Mouse (Mus musculus): ENCODE data around the gene Trim29. TPM values are rescaled to one million over a fixed set of nuclear protein-coding genes. Genes with fewer than 3 reads are reported as not detected.

Gene Trim29
- polyA plus RNA-seq, 1 experiment from 2014 or later: 1.5 TPM

GRCm38 (mm10) chr9:43302989-43303388 is 7.7 kb upstream of the Trim29 start:
- H3K9me3 ChIP-seq (ENCODE audit: control insufficient read depth, low read length): no peaks in the 10 kb centered on the region
- no peak overlapping the region for H3K9ac ChIP-seq (ENCODE audit: low read length)
- H3K36me3 ChIP-seq (ENCODE audit: control insufficient read depth, insufficient read depth, low read length): no peaks in the 10 kb centered on the region
- no peak for DNase-seq (ENCODE audit: low spot score)
- H3K27ac ChIP-seq (ENCODE audit: low read depth): no peak overlapping the region
- 62% methylated on average over 4 of the region's 4 CpGs for WGBS
- H3K4me2 ChIP-seq (ENCODE audit: low read length): no peak overlapping the region
- H3K4me1 ChIP-seq (replicated peaks; ENCODE audit: control insufficient read depth, insufficient read depth, low read length): peaks cover 8% of the 10 kb centered on the region; the same call in 1 of the 2 replicates
- ATAC-seq (replicated peaks; ENCODE audit: low FRiP score, low TSS enrichment, low read depth): no peak
- H3K4me3 ChIP-seq (ENCODE audit: low read depth, low read length): no peak overlapping the region
- H3K27me3 ChIP-seq (replicated peaks; ENCODE audit: control insufficient read depth, insufficient read depth, low read length): no peaks in the 10 kb centered on the region

GRCm38 (mm10) chr9:43305882-43306281 is 4.8 kb upstream of the Trim29 start:
- H3K27me3 ChIP-seq (replicated peaks; ENCODE audit: control insufficient read depth, insufficient read depth, low read length): no peaks in the 10 kb centered on the region
- no peak overlapping the region for H3K27ac ChIP-seq (ENCODE audit: low read depth)
- ATAC-seq (replicated peaks; ENCODE audit: low FRiP score, low TSS enrichment, low read depth) (peak; percentile 49; the same call in 1 of the 2 replicates), DNase-seq (ENCODE audit: low spot score) (no peak)
- no peaks in the 10 kb centered on the region for H3K36me3 ChIP-seq (ENCODE audit: control insufficient read depth, insufficient read depth, low read length)
- no peak overlapping the region for H3K9ac ChIP-seq (ENCODE audit: low read length)
- H3K4me1 ChIP-seq (replicated peaks; ENCODE audit: control insufficient read depth, insufficient read depth, low read length): peaks cover 4% of the 10 kb centered on the region; the same call in 1 of the 2 replicates
- H3K4me2 ChIP-seq (ENCODE audit: low read length): no peak overlapping the region
- no peak overlapping the region for H3K4me3 ChIP-seq (ENCODE audit: low read depth, low read length)
- 32% methylated on average over 6 of the region's 6 CpGs for WGBS
- no peaks in the 10 kb centered on the region for H3K9me3 ChIP-seq (ENCODE audit: control insufficient read depth, low read length)

GRCm38 (mm10) chr9:43309087-43309872 is 1.4 kb upstream of the Trim29 start:
- no peak overlapping the region for H3K4me2 ChIP-seq (ENCODE audit: low read length)
- no peak overlapping the region for H3K9ac ChIP-seq (ENCODE audit: low read length)
- H3K36me3 ChIP-seq (ENCODE audit: control insufficient read depth, insufficient read depth, low read length): no peaks in the 10 kb centered on the region
- H3K4me3 ChIP-seq (ENCODE audit: low read depth, low read length): no peak overlapping the region
- DNase-seq (ENCODE audit: low spot score) (no peak), ATAC-seq (replicated peaks; ENCODE audit: low FRiP score, low TSS enrichment, low read depth) (no peak)
- no peaks in the 10 kb centered on the region for H3K9me3 ChIP-seq (ENCODE audit: control insufficient read depth, low read length)
- no peak overlapping the region for H3K27ac ChIP-seq (ENCODE audit: low read depth)
- WGBS: 79% methylated on average over 6 of the region's 6 CpGs
- no peaks in the 10 kb centered on the region for H3K27me3 ChIP-seq (replicated peaks; ENCODE audit: control insufficient read depth, insufficient read depth, low read length)
- H3K4me1 ChIP-seq (replicated peaks; ENCODE audit: control insufficient read depth, insufficient read depth, low read length): peaks cover 4% of the 10 kb centered on the region; the same call in 1 of the 2 replicates

- Histone ChIP-seq H3K27ac (ENCODE audit: low read depth) (no peak overlapping the region), H3K27me3 (replicated peaks; ENCODE audit: control insufficient read depth, insufficient read depth, low read length) (no peaks in the 10 kb centered on the region), H3K4me3 (ENCODE audit: low read depth, low read length) (no peak overlapping the region), H3K9ac (ENCODE audit: low read length) (no peak overlapping the region), H3K4me1 (replicated peaks; ENCODE audit: control insufficient read depth, insufficient read depth, low read length) (no peaks in the 10 kb centered on the region), H3K9me3 (ENCODE audit: control insufficient read depth, low read length) (no peaks in the 10 kb centered on the region), H3K36me3 (ENCODE audit: control insufficient read depth, insufficient read depth, low read length) (no peaks in the 10 kb centered on the region), H3K4me2 (ENCODE audit: low read length) (no peak overlapping the region)
- 81% methylated on average over 7 of the region's 7 CpGs for WGBS
- DNase-seq (ENCODE audit: low spot score): no peak
- no peak for ATAC-seq (replicated peaks; ENCODE audit: low FRiP score, low TSS enrichment, low read depth)
Measured at GRCm38 (mm10) chr9:43312190-43312589, 1.5 kb downstream of the Trim29 start.

GRCm38 (mm10) chr9:43313805-43314204 is 3.2 kb downstream of the Trim29 start:
- DNase-seq (ENCODE audit: low spot score) (no peak), ATAC-seq (replicated peaks; ENCODE audit: low FRiP score, low TSS enrichment, low read depth) (no peak)
- no peak overlapping the region for H3K4me2 ChIP-seq (ENCODE audit: low read length)
- no peaks in the 10 kb centered on the region for H3K36me3 ChIP-seq (ENCODE audit: control insufficient read depth, insufficient read depth, low read length)
- H3K4me1 ChIP-seq (replicated peaks; ENCODE audit: control insufficient read depth, insufficient read depth, low read length): no peaks in the 10 kb centered on the region
- no peaks in the 10 kb centered on the region for H3K9me3 ChIP-seq (ENCODE audit: control insufficient read depth, low read length)
- H3K27me3 ChIP-seq (replicated peaks; ENCODE audit: control insufficient read depth, insufficient read depth, low read length): no peaks in the 10 kb centered on the region
- H3K27ac ChIP-seq (ENCODE audit: low read depth): no peak overlapping the region
- H3K9ac ChIP-seq (ENCODE audit: low read length): no peak overlapping the region
- 70% methylated on average over 3 of the region's 3 CpGs for WGBS
- no peak overlapping the region for H3K4me3 ChIP-seq (ENCODE audit: low read depth, low read length)

GRCm38 (mm10) chr9:43315320-43315950 is 4.8 kb downstream of the Trim29 start:
- no peak for ATAC-seq (replicated peaks; ENCODE audit: low FRiP score, low TSS enrichment, low read depth)
- Histone ChIP-seq H3K36me3 (ENCODE audit: control insufficient read depth, insufficient read depth, low read length) (no peaks in the 10 kb centered on the region), H3K9ac (ENCODE audit: low read length) (no peak overlapping the region), H3K4me1 (replicated peaks; ENCODE audit: control insufficient read depth, insufficient read depth, low read length) (no peaks in the 10 kb centered on the region), H3K4me2 (ENCODE audit: low read length) (no peak overlapping the region), H3K9me3 (ENCODE audit: control insufficient read depth, low read length) (no peaks in the 10 kb centered on the region), H3K27me3 (replicated peaks; ENCODE audit: control insufficient read depth, insufficient read depth, low read length) (no peaks in the 10 kb centered on the region), H3K27ac (ENCODE audit: low read depth) (no peak overlapping the region), H3K4me3 (ENCODE audit: low read depth, low read length) (no peak overlapping the region)
- no peak for DNase-seq (ENCODE audit: low spot score)
- 66% methylated on average over 3 of the region's 3 CpGs for WGBS

GRCm38 (mm10) chr9:43316466-43316865 is 5.8 kb downstream of the Trim29 start:
- Histone ChIP-seq H3K4me1 (replicated peaks; ENCODE audit: control insufficient read depth, insufficient read depth, low read length) (no peaks in the 10 kb centered on the region), H3K9me3 (ENCODE audit: control insufficient read depth, low read length) (no peaks in the 10 kb centered on the region), H3K9ac (ENCODE audit: low read length) (no peak overlapping the region), H3K36me3 (ENCODE audit: control insufficient read depth, insufficient read depth, low read length) (no peaks in the 10 kb centered on the region), H3K4me2 (ENCODE audit: low read length) (no peak overlapping the region), H3K27ac (ENCODE audit: low read depth) (no peak overlapping the region), H3K4me3 (ENCODE audit: low read depth, low read length) (no peak overlapping the region), H3K27me3 (replicated peaks; ENCODE audit: control insufficient read depth, insufficient read depth, low read length) (no peaks in the 10 kb centered on the region)
- WGBS: 87% methylated on average over 4 of the region's 4 CpGs
- ATAC-seq (replicated peaks; ENCODE audit: low FRiP score, low TSS enrichment, low read depth) (no peak), DNase-seq (ENCODE audit: low spot score) (no peak)

- no peaks in the 10 kb centered on the region for H3K9me3 ChIP-seq (ENCODE audit: control insufficient read depth, low read length)
- no peaks in the 10 kb centered on the region for H3K36me3 ChIP-seq (ENCODE audit: control insufficient read depth, insufficient read depth, low read length)
- WGBS: 52% methylated on average over 10 of the region's 10 CpGs
- no peak overlapping the region for H3K4me3 ChIP-seq (ENCODE audit: low read depth, low read length)
- no peak overlapping the region for H3K9ac ChIP-seq (ENCODE audit: low read length)
- no peak for ATAC-seq (replicated peaks; ENCODE audit: low FRiP score, low TSS enrichment, low read depth)
- H3K4me1 ChIP-seq (replicated peaks; ENCODE audit: control insufficient read depth, insufficient read depth, low read length): no peaks in the 10 kb centered on the region
- DNase-seq (ENCODE audit: low spot score): no peak
- no peak overlapping the region for H3K27ac ChIP-seq (ENCODE audit: low read depth)
- no peaks in the 10 kb centered on the region for H3K27me3 ChIP-seq (replicated peaks; ENCODE audit: control insufficient read depth, insufficient read depth, low read length)
- H3K4me2 ChIP-seq (ENCODE audit: low read length): no peak overlapping the region
Measured at GRCm38 (mm10) chr9:43318661-43319060, 8.0 kb downstream of the Trim29 start.

- Histone ChIP-seq H3K4me3 (ENCODE audit: low read depth, low read length) (no peak overlapping the region), H3K9me3 (ENCODE audit: control insufficient read depth, low read length) (no peaks in the 10 kb centered on the region), H3K4me1 (replicated peaks; ENCODE audit: control insufficient read depth, insufficient read depth, low read length) (no peaks in the 10 kb centered on the region), H3K36me3 (ENCODE audit: control insufficient read depth, insufficient read depth, low read length) (no peaks in the 10 kb centered on the region), H3K27me3 (replicated peaks; ENCODE audit: control insufficient read depth, insufficient read depth, low read length) (no peaks in the 10 kb centered on the region), H3K9ac (ENCODE audit: low read length) (no peak overlapping the region), H3K27ac (ENCODE audit: low read depth) (no peak overlapping the region), H3K4me2 (ENCODE audit: low read length) (no peak overlapping the region)
- no peak for ATAC-seq (replicated peaks; ENCODE audit: low FRiP score, low TSS enrichment, low read depth)
- 80% methylated on average over 6 of the region's 6 CpGs for WGBS
- no peak for DNase-seq (ENCODE audit: low spot score)
Measured at GRCm38 (mm10) chr9:43321951-43322350, 11.3 kb downstream of the Trim29 start.

Data from intestine, embryonic 14.5 days (tissue).